Mouse (Mus musculus) T-helper 2 cell (primary cell): ENCODE results near the gene Gpr31b.
"Not testable (repeated sequence)": the region's sequence is repeated elsewhere in the genome, so short reads cannot be mapped to it uniquely, and the experiment has no call there.

Source experiments
- in situ Hi-C: fragments of 300-600 bp; cut with MboI, MseI; formaldehyde crosslinking; loops from one replicate; pipeline ENCODE4 v1.15.1; 2025; ENCODE audit warnings: high pct_unique_total_duplicates

The Gpr31b gene

DNA sequence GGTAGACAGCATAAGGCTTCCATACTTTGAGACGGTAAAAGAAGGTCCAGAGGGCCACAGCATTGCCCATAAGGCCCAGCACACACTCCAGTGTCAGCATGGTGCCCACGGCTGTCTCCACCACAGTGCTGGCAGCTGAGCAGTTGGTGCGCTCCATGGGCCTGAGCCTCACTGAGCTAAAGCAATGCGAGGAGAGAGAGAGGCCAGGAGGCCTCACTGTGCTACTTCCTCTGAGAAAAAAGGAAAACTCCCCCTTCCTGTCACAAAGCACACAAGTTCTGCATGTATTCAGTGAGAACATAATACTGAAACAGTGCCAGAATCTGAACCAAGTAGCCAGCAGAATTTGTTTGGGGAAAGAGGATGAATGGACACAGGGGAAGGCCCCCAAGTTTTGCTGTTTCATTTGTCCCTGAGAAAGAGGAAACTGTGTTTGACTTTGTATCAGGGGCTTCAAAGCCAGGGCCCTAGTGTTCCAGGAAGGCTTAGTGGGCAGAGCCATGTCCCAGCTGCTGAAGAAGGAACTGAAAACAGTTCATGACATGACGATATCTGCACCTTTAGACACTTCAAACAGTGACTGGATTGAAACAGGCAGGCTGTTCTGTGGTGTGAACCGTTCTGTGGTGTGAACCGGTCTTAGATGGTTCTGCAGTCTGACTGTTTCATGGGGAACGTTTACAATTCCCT, at the start of gene Gpr31b:
Gpr31b (minus strand) TSS at position 173 of the 690 bp plus-strand sequence.
- in situ Hi-C loops = not testable (repeated sequence)

DNA sequence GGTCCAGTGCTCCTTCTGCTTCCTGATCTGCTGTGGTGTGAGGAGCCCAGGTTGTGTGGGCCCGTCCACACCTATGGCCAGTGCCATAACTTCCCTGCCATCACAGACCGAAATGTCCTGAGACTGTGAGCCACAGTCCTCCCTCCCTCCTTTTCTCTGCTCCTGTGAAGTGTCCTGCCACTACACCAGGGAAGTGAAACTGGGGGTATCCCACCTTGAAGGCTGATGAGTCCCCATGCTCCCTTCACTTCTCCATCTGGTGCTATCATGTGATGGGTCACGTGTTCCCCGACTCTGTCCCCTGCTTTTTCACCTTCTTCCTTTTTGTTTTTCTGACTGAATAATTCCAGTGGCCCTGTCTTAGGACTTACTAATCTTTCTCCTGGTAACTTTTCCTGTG, 40.9 kb upstream of the Gpr31b start:
- in situ Hi-C loops = not testable (repeated sequence)

DNA sequence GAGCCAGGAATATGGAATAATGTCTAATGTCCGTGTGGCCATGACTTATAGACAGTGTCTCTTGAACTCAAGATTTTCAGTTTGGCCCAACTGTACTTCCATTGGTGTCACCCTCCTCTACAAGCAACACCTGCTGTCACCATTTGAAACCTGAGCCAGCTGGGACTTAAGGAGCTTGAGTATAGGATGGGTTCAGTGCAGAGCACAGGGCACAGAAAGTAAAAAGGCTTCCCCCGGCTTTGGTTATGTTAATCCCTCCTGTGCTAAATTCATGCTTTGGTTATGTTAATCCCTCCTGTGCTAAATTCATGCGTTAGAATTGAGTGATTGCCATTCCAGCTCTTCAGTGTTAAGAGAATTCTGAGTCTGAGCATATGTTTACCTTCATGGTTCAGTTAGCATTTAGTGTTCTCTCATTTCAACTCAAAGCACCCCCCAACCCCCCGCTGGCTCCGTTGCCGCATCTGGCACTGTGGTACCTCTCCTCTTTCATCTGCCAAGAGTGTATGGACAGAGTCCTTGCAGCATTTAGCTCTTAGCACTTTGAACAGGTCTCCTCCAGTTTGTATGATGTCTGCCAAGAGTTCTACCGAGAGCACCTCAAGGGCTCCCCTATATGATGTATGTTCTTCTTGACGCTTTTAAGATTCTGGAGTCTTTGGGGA, 40.1 kb upstream of the Gpr31b start:
- in situ Hi-C loops = not testable (repeated sequence)

GRCm38 (mm10) chr17:13091510-13091909, 39.4 kb upstream of the Gpr31b start:
- in situ Hi-C loops = not testable (repeated sequence)

- in situ Hi-C loops = not testable (repeated sequence)
These were observed 17.1 kb upstream of the Gpr31b start for GRCm38 (mm10) chr17:13069227-13069626.

DNA sequence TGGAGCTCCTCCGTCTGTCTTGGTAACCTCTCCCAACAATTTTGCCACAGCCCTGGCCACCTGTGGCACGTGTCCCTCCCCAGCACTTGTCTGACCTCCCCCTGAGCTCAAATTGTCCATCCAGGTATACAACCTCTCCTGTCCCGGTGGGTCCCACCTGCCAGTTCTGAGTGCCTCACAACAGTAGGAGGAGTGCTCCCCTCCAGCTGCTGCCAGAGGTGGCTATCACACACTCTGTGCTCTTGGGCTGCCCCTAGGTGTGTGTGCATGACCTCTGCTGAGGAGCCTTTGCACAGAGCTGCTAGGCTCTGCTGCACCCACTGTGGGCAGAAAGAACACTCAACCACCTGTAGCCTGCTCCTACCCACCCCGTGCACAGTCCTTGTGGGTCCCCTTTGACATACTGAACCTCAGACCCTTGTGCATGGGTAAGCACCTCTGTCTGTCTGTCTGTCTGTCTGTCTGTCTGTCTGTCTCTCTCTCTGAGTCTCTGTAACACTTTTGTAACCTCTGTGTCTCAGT, 15.8 kb upstream of the Gpr31b start:
- in situ Hi-C loops = not testable (repeated sequence)

DNA sequence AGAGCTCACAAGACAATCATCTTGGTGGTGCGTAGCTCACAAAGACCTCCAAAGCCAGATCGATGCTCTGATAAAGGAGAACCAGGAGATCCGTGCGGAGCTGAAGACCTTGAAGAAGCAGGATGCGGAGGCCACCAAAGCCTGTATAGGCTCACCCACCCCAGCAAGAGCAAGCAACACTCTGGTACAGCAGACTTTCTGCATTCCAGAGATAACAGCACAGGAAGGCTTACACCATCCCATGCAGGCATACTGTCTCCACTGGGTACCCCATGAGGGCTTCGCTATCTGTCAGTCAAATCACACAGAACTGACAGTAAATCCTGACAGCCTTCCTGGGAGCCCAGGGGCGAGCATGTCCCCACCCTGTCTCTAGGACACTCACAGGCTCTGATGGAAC, 10.8 kb upstream of the Gpr31b start:
- in situ Hi-C loops = loop anchor here (5.0 kb wide), 1 partner anchor 289 kb away; the partner anchor contains the start of gene Tcp10c

- in situ Hi-C loops = loop anchor here (5.0 kb wide), 1 partner anchor 291 kb away; the partner anchor contains the start of gene Tcp10c
These were observed 8.7 kb upstream of the Gpr31b start, which contains the start of gene Tcp10b for GRCm38 (mm10) chr17:13060804-13061203. Gene Tcp10b, plus strand, starts transcription at chr17:13061104.

DNA sequence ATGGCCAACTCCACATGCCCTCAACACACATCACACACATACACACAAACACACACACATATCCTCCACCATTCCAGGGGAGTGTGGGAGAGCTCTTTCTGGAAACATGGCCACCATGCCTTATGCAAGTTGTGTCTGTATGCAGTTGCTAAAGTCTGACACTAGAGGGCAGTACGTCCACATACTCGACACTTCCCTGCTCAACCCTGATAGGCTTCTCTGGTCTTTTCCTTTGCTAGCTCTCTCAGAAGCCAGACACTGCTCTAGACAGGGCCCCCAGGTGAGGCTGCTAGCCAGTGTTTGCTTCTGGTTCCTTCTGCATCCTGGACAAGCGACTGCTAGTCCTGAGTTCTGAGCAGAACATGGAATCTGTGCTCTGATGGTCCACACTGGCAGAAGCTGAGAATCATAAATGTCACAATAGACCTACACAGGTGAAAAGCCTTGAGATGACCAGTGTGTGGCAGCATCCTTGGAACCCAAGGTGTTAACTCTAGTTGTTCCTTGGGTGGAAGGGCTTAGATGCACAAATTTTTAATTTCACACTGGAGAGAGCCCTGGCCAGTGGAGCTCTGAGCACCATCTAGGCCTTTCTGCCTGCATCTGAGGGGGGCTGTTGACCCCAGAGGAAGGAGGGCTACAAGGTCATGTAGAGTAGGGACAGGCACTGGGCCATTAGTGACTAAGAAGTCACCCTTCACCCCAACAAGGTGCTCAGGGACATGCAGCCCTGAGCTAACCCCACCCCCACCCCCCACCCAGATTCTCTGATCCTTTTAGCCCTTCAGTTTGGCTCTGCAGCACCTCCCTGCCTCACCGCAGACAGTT, 8.0 kb downstream of the Gpr31b start:
- in situ Hi-C loops = not testable (repeated sequence)

DNA sequence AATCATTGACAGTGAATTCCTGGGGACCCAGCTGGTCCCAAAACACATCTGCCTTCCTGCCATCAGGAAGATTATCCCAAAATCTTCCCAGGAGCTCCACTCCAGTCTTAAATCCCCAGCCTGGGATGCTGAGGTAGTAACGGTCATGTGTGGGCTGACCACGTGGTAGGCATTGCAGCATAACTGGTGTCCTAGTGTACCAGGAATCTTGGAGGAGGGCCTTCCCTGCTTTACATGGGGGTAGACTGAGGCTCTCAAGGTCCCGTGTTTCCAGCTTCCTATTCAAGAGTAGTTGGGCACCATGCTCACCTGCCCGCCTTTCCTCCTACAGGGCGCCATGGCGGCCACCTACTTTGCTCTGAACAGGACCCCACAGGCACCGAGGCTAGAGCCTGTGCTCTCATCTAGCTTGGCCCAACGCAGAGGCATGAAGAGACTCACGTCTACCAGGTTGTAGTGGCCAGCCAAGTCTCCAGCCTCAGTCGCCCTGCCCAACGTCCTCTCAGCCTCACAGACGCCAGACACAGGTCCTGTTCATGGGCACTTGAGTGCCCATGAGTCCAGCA, 15.4 kb downstream of the Gpr31b start:
- in situ Hi-C loops = loop anchor here (5.0 to 10.0 kb wide), 2 partner anchors 296 to 508 kb away; no protein-coding TSS in a partner anchor

- in situ Hi-C loops = no loop called here
These were observed 38.8 kb downstream of the Gpr31b start for GRCm38 (mm10) chr17:13013316-13013715.

- in situ Hi-C loops = no loop called here
These were observed 42.2 kb downstream of the Gpr31b start for GRCm38 (mm10) chr17:13009887-13010286.

DNA sequence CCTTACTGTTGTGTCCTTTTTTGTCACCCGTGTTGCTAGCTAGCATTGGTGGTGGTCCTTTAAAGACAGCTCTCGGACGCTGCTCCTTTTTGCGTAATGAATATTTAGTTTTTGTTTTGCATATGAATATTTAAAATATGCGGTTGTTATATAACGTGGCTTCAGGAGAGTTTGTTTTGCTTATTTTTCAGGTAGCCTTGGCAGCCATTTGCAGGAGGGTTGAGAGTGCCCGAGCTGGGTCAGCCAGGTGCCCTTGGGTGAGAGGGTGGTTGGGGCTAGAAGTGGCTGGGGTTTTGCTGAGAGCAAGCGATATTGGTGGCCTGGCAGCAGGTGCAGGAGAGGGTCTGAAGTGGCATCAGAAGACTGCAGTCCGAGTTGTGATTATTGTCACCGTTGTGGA, 43.6 kb downstream of the Gpr31b start:
- in situ Hi-C loops = no loop called here

DNA sequence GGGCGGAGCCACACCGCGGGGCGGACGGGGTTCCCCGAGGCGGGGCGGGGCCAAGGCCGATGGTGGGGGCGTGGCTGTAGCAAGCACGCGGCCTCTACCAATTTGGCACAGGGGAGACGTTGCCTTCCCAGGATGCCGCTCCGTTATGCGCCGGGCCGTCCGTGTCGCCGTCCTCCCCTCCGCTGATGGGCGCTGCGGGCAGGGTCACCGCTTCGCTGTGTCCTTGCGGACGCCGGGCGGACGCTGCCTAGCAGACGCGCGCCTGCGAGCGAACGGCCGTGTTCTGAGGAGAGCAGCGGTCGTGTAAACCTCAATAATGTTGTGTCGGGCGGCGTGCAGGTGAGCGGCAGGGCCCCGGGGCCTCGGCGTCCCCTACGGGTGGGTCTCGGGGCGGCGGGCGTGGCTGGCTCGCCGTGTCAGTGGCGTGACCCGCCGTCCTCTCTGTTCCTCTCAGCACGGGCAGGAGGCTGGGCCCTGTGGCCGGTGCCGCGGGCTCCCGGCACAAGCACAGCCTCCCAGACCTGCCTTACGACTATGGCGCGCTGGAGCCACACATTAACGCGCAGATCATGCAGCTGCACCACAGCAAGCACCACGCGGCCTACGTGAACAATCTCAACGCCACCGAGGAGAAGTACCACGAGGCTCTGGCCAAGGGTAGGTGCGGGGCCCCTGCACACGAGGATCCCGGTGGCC, 44.2 kb downstream of the Gpr31b start:
- in situ Hi-C loops = no loop called here

DNA sequence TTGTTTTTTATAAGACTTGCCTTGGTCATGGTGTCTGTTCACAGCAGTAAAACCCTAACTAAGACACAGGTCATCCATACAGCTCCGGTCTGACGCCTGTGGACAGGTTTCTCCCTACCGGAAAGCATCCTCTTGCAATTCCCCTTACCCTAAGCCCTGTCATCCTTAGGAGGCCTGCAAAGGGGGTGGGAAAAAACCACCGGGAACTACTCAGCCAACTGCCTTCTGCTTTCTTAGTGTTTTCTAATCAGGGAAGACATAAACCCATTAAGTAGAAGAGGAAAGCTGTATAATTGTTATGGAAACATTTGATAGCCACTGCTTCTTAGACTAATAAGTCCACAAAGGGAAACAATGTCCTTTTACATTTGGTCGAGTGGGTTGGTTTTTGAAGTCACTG, 45.1 kb downstream of the Gpr31b start:
- in situ Hi-C loops = no loop called here

DNA sequence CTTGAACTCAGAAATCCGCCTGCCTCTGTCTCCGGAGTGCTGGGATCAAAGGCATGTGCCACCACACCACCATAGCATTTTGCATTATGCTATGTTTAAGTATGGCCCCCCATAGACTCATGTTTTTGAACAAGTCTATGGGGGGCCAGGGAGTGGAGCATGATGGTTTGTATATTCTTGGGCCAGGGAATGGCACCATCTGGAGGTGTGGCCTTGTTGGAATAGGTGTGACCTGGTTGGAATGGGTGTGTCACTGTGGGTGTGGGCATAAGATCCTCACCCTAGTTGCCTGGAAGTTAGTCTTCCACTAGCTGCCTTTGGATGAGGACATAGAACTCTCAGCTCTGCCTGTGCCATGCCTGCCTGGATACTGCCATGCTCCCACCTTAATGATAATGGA, 45.5 kb downstream of the Gpr31b start, which contains the start of gene Sod2:
Sod2 (plus strand) TSS at position 301 of the 400 bp plus-strand sequence.
- in situ Hi-C loops = not testable (repeated sequence)

- in situ Hi-C loops = not testable (repeated sequence)
These were observed 47.7 kb downstream of the Gpr31b start for GRCm38 (mm10) chr17:13004436-13004835.

- in situ Hi-C loops = not testable (repeated sequence)
These were observed 49.9 kb downstream of the Gpr31b start for GRCm38 (mm10) chr17:13002243-13002642.
